Mouse (Mus musculus) MEL (cell line): ENCODE data around the gene Top3b. TPM values are rescaled to one million over a fixed set of nuclear protein-coding genes. Genes with fewer than 3 reads are reported as not detected.

Source experiments
- DNase-seq: peaks from one replicate; pipeline ENCODE4 v3.0.0; 2011; ENCODE audit warnings: low read depth, low spot score
- H3K27ac ChIP-seq: 2 replicates; pipeline ENCODE4 v1.5.1; 2012; ENCODE audit warnings: low read depth, mild to moderate bottlenecking, control low read depth, low read length, moderate library complexity; ENCODE audit not compliant: control insufficient read depth
- H3K27me3 ChIP-seq, 2 experiments: fragments of 150-350 bp in 1 of 2; sonication (generic) in 1 of 2; 2 replicates each; pipeline ENCODE4 v1.6.1; 2012; ENCODE audit warnings: low read length in 2 of 2, mild to moderate bottlenecking in 2 of 2, improper control_type of control experiment in 1 of 2, moderate library complexity in 1 of 2; ENCODE audit not compliant: insufficient read depth in 2 of 2, control insufficient read depth in 1 of 2
- H3K36me3 ChIP-seq, 2 experiments: 2 replicates each; pipeline ENCODE4 v1.6.1; 2012 to 2014; ENCODE audit warnings: low read length in 2 of 2, improper control_type of control experiment in 1 of 2, inconsistent platforms in 1 of 2, mild to moderate bottlenecking in 1 of 2; ENCODE audit not compliant: insufficient read depth in 2 of 2, control insufficient read depth in 1 of 2
- H3K4me1 ChIP-seq, 2 experiments: fragments of 150-350 bp in 1 of 2; sonication (generic) in 1 of 2; 2 replicates each; pipeline ENCODE4 v1.6.1; 2012; ENCODE audit warnings: low read length in 2 of 2, improper control_type of control experiment in 1 of 2, mild to moderate bottlenecking in 1 of 2; ENCODE audit not compliant: insufficient read depth in 2 of 2, control insufficient read depth in 1 of 2
- H3K4me3 ChIP-seq, 2 experiments: fragments of 150-350 bp in 1 of 2; sonication (generic) in 1 of 2; 2 replicates each; pipeline ENCODE4 v1.5.1; 2012; ENCODE audit warnings: low read depth in 2 of 2, low read length in 2 of 2, mild to moderate bottlenecking in 2 of 2, moderate library complexity in 2 of 2, control low read depth in 1 of 2, improper control_type of control experiment in 1 of 2; ENCODE audit not compliant: control insufficient read depth in 1 of 2, insufficient read depth in 1 of 2
- H3K79me2 ChIP-seq: 2 replicates; pipeline ENCODE4 v1.6.1; 2012; ENCODE audit warnings: mild to moderate bottlenecking, low read length, moderate library complexity; ENCODE audit not compliant: control insufficient read depth, poor library complexity, insufficient read depth
- H3K9ac ChIP-seq: 2 replicates; pipeline ENCODE4 v1.6.1; 2012; ENCODE audit warnings: low read depth, mild to moderate bottlenecking, control low read depth, low read length, moderate library complexity; ENCODE audit not compliant: control insufficient read depth, poor library complexity, severe bottlenecking
- H3K9me3 ChIP-seq: fragments of 150-350 bp; sonication (generic); replicated peaks from 2 replicates; pipeline ENCODE4 v1.6.1; 2012; ENCODE audit warnings: mild to moderate bottlenecking, low read length, improper control_type of control experiment, moderate library complexity; ENCODE audit not compliant: insufficient read depth
- CHD1 ChIP-seq: IDR thresholded peaks from 2 replicates; pipeline ENCODE4 v1.6.1; 2012; ENCODE audit warnings: low read depth, mild to moderate bottlenecking, inconsistent platforms, low read length, improper control_type of control experiment
- CHD2 ChIP-seq: IDR thresholded peaks from 2 replicates; pipeline ENCODE4 v1.6.1; 2011; ENCODE audit warnings: low read length, improper control_type of control experiment
- CTCF ChIP-seq, 3 experiments: IDR thresholded peaks in 2 of 3; conservative IDR thresholded peaks in 1 of 3; 2 replicates each; pipeline ENCODE4 v1.5.1; 2011 to 2012; ENCODE audit warnings: low read length in 3 of 3, low read depth in 2 of 3, mild to moderate bottlenecking in 2 of 3, improper control_type of control experiment in 1 of 3, inconsistent platforms in 1 of 3, mixed read lengths in 1 of 3, moderate library complexity in 1 of 3; ENCODE audit not compliant: control insufficient read depth in 1 of 3, insufficient read depth in 1 of 3, poor library complexity in 1 of 3, severe bottlenecking in 1 of 3
- E2F4 ChIP-seq: IDR thresholded peaks from 2 replicates; pipeline ENCODE4 v1.6.1; 2011; ENCODE audit warnings: low read depth, low read length, improper control_type of control experiment, borderline replicate concordance
- ELF1 ChIP-seq: IDR thresholded peaks from 2 replicates; pipeline ENCODE4 v1.6.1; 2014; ENCODE audit warnings: low read depth, mild to moderate bottlenecking, inconsistent platforms, low read length, improper control_type of control experiment, moderate library complexity
- EP300 ChIP-seq, 2 experiments: IDR thresholded peaks; 2 replicates each; pipeline ENCODE4 v1.6.1; 2011; ENCODE audit warnings: improper control_type of control experiment in 2 of 2, low read length in 2 of 2, low read depth in 1 of 2, mild to moderate bottlenecking in 1 of 2
- ETS1 ChIP-seq: IDR thresholded peaks from 2 replicates; pipeline ENCODE4 v1.6.1; 2012; ENCODE audit warnings: low read depth, mild to moderate bottlenecking, inconsistent platforms, low read length, improper control_type of control experiment, moderate library complexity
- GATA1 ChIP-seq: IDR thresholded peaks from 2 replicates; pipeline ENCODE4 v1.6.1; 2011; ENCODE audit warnings: low read depth, low read length, improper control_type of control experiment
- HCFC1 ChIP-seq: IDR thresholded peaks from 2 replicates; pipeline ENCODE4 v1.6.1; 2012; ENCODE audit warnings: low read depth, mild to moderate bottlenecking, inconsistent platforms, low read length, improper control_type of control experiment, moderate library complexity
- KAT2A ChIP-seq: conservative IDR thresholded peaks from 2 replicates; pipeline ENCODE4 v1.6.1; 2012; ENCODE audit warnings: low read depth, low read length, improper control_type of control experiment, inconsistent platforms
- MAX ChIP-seq: IDR thresholded peaks from 2 replicates; pipeline ENCODE4 v1.6.1; 2011; ENCODE audit warnings: low read length, improper control_type of control experiment
- MAZ ChIP-seq: IDR thresholded peaks from 2 replicates; pipeline ENCODE4 v1.6.1; 2012; ENCODE audit warnings: low read depth, mild to moderate bottlenecking, inconsistent platforms, low read length, improper control_type of control experiment
- MEF2A ChIP-seq: IDR thresholded peaks from 2 replicates; pipeline ENCODE4 v1.6.1; 2014; ENCODE audit warnings: low read depth, mild to moderate bottlenecking, inconsistent platforms, low read length, improper control_type of control experiment; ENCODE audit not compliant: poor library complexity, insufficient replicate concordance, severe bottlenecking; ENCODE audit errors: extremely low read depth
- MXI1 ChIP-seq: IDR thresholded peaks from 2 replicates; pipeline ENCODE4 v1.6.1; 2011; ENCODE audit warnings: mild to moderate bottlenecking, low read depth, low read length, improper control_type of control experiment
- POLR2A ChIP-seq, 2 experiments: IDR thresholded peaks; 2 replicates each; pipeline ENCODE4 v1.6.1; 2011 to 2012; ENCODE audit warnings: low read length in 2 of 2, mild to moderate bottlenecking in 2 of 2, control low read depth in 1 of 2, improper control_type of control experiment in 1 of 2, low read depth in 1 of 2, moderate library complexity in 1 of 2; ENCODE audit not compliant: control insufficient read depth in 1 of 2, insufficient read depth in 1 of 2, poor library complexity in 1 of 2
- POLR2AphosphoS2 ChIP-seq: IDR thresholded peaks from 2 replicates; pipeline ENCODE4 v1.6.1; 2011; ENCODE audit warnings: low read length, improper control_type of control experiment
- RAD21 ChIP-seq: IDR thresholded peaks from 2 replicates; pipeline ENCODE4 v1.6.1; 2011; ENCODE audit warnings: mild to moderate bottlenecking, low read depth, low read length, improper control_type of control experiment
- SIN3A ChIP-seq: IDR thresholded peaks from 2 replicates; pipeline ENCODE4 v1.6.1; 2012; ENCODE audit warnings: low read length, improper control_type of control experiment, inconsistent platforms
- SMC3 ChIP-seq: IDR thresholded peaks from 2 replicates; pipeline ENCODE4 v1.6.1; 2011; ENCODE audit warnings: low read depth, low read length, improper control_type of control experiment
- TCF12 ChIP-seq: IDR thresholded peaks from 2 replicates; pipeline ENCODE4 v1.6.1; 2014; ENCODE audit warnings: low read depth, mild to moderate bottlenecking, inconsistent platforms, low read length, improper control_type of control experiment, moderate library complexity
- USF2 ChIP-seq, 2 experiments: IDR thresholded peaks; 2 replicates each; pipeline ENCODE4 v1.6.1; 2011 to 2012; ENCODE audit warnings: improper control_type of control experiment in 2 of 2, low read length in 2 of 2, borderline replicate concordance in 1 of 2, inconsistent platforms in 1 of 2, low read depth in 1 of 2, mild to moderate bottlenecking in 1 of 2; ENCODE audit not compliant: insufficient read depth in 1 of 2
- ZC3H11A ChIP-seq: IDR thresholded peaks from 2 replicates; pipeline ENCODE4 v1.6.1; 2012; ENCODE audit warnings: low read depth, mild to moderate bottlenecking, inconsistent platforms, low read length, improper control_type of control experiment
- ZKSCAN1 ChIP-seq: IDR thresholded peaks from 2 replicates; pipeline ENCODE4 v1.6.1; 2012; ENCODE audit warnings: low read depth, mild to moderate bottlenecking, inconsistent platforms, low read length, improper control_type of control experiment, moderate library complexity
- polyA plus RNA-seq, 2 experiments: library from polyadenylated mRNA; stranded (reverse) in 1 of 2; unstranded in 1 of 2; fragments of >175 nt in 1 of 2; fragments of >200 nt in 1 of 2; gene quantifications; 2 replicates each; pipeline versions ENCODE4 v1.2.1 to v1.2.4; 2012; ENCODE audit warnings: low replicate concordance in 2 of 2, low read depth in 1 of 2; ENCODE audit not compliant: insufficient read length in 2 of 2, insufficient read depth in 1 of 2, missing spikeins in 1 of 2
- total RNA-seq: library from RNA; depleted of rRNA; stranded (reverse); fragments of 300-350 nt; gene quantifications from 2 replicates; pipeline ENCODE4 v1.2.3, GENCODE M21; 2012

Gene Top3b
- total and polyA plus RNA-seq, 3 experiments, result 50.5 to 93.2 TPM; not detected in 1

DNA sequence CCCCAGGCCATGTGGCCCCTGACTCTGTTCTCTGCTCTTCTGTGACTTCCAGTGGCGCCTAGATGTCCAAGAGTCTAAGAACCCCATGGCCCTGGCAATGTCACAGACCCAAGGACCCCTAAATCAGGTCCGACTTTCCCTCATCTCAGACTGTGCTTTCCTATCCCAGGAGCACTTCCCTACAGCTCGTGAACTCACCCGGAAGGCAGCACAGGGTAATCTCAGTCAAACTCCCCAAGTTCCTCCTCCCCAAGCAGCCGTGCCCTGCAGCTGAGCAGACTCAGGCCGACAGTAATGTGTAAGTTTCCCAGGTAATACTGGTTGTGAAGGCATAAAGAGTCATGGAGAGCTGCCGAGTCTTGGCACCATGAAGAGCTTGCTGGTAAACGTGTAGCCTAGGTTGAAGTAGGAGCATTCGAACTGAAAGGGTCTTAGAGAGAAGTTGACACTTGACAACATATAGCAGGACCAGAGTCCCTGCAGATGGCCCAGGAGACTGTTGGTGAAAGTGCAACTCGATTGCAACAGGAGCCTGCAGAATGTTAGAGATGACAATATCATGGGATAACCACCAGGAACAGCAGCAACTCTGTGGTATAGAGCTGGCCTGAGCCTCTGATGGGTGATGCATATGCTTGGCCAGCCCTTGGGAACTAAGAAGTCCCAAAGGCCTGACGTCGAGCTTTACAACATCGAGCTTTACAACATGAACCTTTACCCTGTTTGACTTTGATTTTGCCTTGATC lies 13.6 kb upstream of the Top3b start (continued):
- no peak for TF ChIP-seq CTCF (IDR thresholded peaks at IDR 0.05 in 2 of 3, conservative IDR thresholded peaks at IDR 0.05 in 1 of 3; ENCODE audit: control insufficient read depth in 1 of 3, insufficient read depth in 1 of 3, low read depth in 2 of 3, low read length in 3 of 3, poor library complexity in 1 of 3, severe bottlenecking in 1 of 3)
- TF ChIP-seq KAT2A, result no peak
- no peak for TF ChIP-seq EP300 (IDR thresholded peaks at IDR 0.05; ENCODE audit: low read depth in 1 of 2, low read length in 2 of 2)
- TF ChIP-seq, all 39 proteins: peak for 0

DNA sequence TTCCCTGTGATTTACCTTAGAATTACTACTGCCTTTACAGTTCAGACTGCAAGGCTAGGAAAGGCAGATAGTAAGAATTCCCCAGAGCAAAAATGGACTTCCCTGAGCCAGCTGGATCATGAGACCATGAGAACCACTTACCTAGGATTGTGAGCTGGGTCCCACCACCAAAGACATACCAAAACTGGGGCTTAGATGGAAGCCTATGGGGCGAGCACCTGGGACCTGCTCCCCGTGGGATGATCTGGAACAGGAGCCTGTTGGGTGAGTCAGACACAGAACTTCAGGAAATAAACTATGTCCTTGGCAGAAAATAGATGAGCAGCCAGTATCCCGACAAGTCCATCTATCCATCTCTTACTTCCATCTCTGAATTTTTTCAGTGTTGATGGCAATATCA lies 8.2 kb upstream of the Top3b start:
- no peak for DNase-seq
- Histone ChIP-seq H3K79me2 (no peaks in the 10 kb centered on the region), H3K9me3 (no peaks in the 10 kb centered on the region), H3K27ac (no peak overlapping the region)
- TF ChIP-seq USF2 (IDR thresholded peaks at IDR 0.05; ENCODE audit: borderline replicate concordance in 1 of 2, insufficient read depth in 1 of 2, low read depth in 1 of 2, low read length in 2 of 2) (no peak), POLR2AphosphoS2 (no peak), TCF12 (no peak), MEF2A (no peak), SMC3 (no peak), KAT2A (no peak), ZKSCAN1 (no peak), HCFC1 (no peak), ELF1 (no peak), MAZ (no peak), ZC3H11A (no peak)
- TF ChIP-seq, all 39 proteins: peak for 0
- Histone ChIP-seq H3K4me3 (no peak overlapping the region), H3K4me1 (peaks cover 2 to 17% of the 10 kb centered on the region in 2 experiments; a peak in 3 of 4 replicates), H3K36me3 (peaks cover 0 to 23% of the 10 kb centered on the region in 2 experiments; a peak in 2 of 4 replicates), H3K9ac (no peak overlapping the region), H3K27me3 (peaks cover 0 to 1% of the 10 kb centered on the region in 2 experiments; a peak in 1 of 4 replicates)

DNA sequence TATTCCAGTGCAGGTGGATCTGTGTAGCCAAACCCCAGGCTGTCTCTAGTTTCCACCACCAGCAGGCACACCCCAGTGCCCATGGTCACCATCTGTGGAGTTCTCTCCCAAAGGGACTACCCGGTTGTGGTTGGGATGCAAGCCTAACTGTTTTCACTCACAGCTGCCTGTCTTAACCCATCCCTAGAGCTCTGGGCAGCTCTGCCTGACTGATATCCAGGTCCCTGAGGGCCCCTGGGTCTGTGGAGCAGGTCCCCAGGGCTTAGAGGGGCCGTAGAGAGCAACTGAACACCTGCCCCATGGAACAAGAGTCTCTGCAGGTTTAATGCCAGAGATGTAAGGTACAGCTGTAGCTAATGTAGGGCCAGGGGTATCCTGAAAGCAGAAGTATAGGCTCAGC lies 6.6 kb upstream of the Top3b start, which contains the start of gene Igll1:
Gene Igll1 (minus strand): TSS at position 8 of the 400 bp plus-strand sequence.
- TF ChIP-seq E2F4 (no peak), POLR2A (IDR thresholded peaks at IDR 0.05; ENCODE audit: control insufficient read depth in 1 of 2, insufficient read depth in 1 of 2, low read depth in 1 of 2, low read length in 2 of 2, poor library complexity in 1 of 2) (no peak), MXI1 (no peak), CHD2 (no peak), CTCF (IDR thresholded peaks at IDR 0.05 in 2 of 3, conservative IDR thresholded peaks at IDR 0.05 in 1 of 3; ENCODE audit: control insufficient read depth in 1 of 3, insufficient read depth in 1 of 3, low read depth in 2 of 3, low read length in 3 of 3, poor library complexity in 1 of 3, severe bottlenecking in 1 of 3) (no peak), MEF2A (no peak), EP300 (IDR thresholded peaks at IDR 0.05; ENCODE audit: low read depth in 1 of 2, low read length in 2 of 2) (no peak), POLR2AphosphoS2 (no peak), MAX (no peak), SMC3 (no peak), KAT2A (no peak), USF2 (IDR thresholded peaks at IDR 0.05; ENCODE audit: borderline replicate concordance in 1 of 2, insufficient read depth in 1 of 2, low read depth in 1 of 2, low read length in 2 of 2) (no peak), RAD21 (no peak), SIN3A (no peak), CHD1 (no peak), GATA1 (no peak), ETS1 (no peak), ELF1 (no peak)
- Histone ChIP-seq H3K27me3 (peaks cover 0 to 1% of the 10 kb centered on the region in 2 experiments; a peak in 1 of 4 replicates), H3K4me3 (no peak within 1 kb of the TSS), H3K36me3 (peaks cover 0 to 23% of the 10 kb centered on the region in 2 experiments; a peak in 2 of 4 replicates), H3K79me2 (no peaks in the 10 kb centered on the region), H3K27ac (peak within 1 kb of the TSS; percentile 23; the same call in 1 of the 2 replicates), H3K9me3 (no peaks in the 10 kb centered on the region), H3K9ac (no peak within 1 kb of the TSS), H3K4me1 (peaks cover 2 to 17% of the 10 kb centered on the region in 2 experiments; a peak in 3 of 4 replicates)
- no peak for DNase-seq
